Mouse (Mus musculus): ENCODE data around the gene Stx5a.

- TF ChIP-seq EP300 (IDR thresholded peaks at IDR 0.05; ENCODE audit: low read depth) = no peak
- TF ChIP-seq CTCF (IDR thresholded peaks at IDR 0.05; ENCODE audit: low read depth) = no peak
These were observed 5.6 kb upstream of the Stx5a start, which contains the start of gene Wdr74 for GRCm38 (mm10) chr19:8735389-8736159.

All from liver, postnatal 0 days (tissue).